Mouse (Mus musculus) liver, adult 2 months (tissue): Measurements from ENCODE around the gene Gstm7.
"Not testable (repeated sequence)": the region's sequence is repeated elsewhere in the genome, so short reads cannot be mapped to it uniquely, and the experiment has no call there.

Source experiments
- CTCF ChIP-seq: fragments of 200-500 bp; IDR thresholded peaks from 2 replicates; pipeline ENCODE4 v1.5.1; 2011; ENCODE audit warnings: low read depth, low read length, control low read depth
- POLR2A ChIP-seq: fragments of 200-500 bp; IDR thresholded peaks from 2 replicates; pipeline ENCODE4 v1.6.1; 2011; ENCODE audit warnings: low read length, control low read depth; ENCODE audit not compliant: insufficient read depth; ENCODE audit errors: extremely low read depth

GRCm38 (mm10) chr3:107971101-107971500 lies 39.5 kb upstream of the Gstm7 start:
- not testable (repeated sequence) for TF ChIP-seq CTCF, POLR2A
